Mouse (Mus musculus) activated CD4-positive, CD25-positive, alpha-beta regulatory T cell, adult 9 weeks (primary cell): ENCODE data around the gene Cox6a2. TPM values are rescaled to one million over a fixed set of nuclear protein-coding genes. Genes with fewer than 3 reads are reported as not detected.

Experiments
- polyA plus RNA-seq: library from polyadenylated mRNA; unstranded; fragments of 100-300 nt; shearing (Covaris generic); gene quantifications from one replicate; pipeline ENCODE4 v1.2.1, GENCODE M21; 2017

The Cox6a2 gene
- polyA plus RNA-seq, result not detected

DNA sequence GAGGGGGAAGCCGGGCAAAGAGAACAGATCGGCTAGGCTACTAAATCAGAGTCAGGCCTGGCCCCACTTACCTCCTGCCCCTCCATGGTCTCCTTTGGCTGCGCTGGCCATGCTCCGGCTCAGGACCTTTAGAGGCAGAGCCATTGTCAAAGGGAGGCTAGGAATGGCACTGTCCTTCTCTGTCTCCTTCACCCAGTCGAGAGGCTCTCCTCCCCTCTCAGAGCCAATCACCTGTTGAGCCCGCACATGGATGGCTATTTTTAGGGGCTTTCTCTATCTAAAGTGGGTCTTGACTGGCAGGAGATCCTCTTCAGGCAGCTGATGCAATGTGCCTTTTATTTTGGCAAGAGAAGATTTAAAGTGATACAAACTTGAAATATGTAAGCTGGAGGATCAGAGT is at the start of gene Cox6a2:
Cox6a2 (minus strand) TSS at position 236 of the 400 bp plus-strand sequence.

DNA sequence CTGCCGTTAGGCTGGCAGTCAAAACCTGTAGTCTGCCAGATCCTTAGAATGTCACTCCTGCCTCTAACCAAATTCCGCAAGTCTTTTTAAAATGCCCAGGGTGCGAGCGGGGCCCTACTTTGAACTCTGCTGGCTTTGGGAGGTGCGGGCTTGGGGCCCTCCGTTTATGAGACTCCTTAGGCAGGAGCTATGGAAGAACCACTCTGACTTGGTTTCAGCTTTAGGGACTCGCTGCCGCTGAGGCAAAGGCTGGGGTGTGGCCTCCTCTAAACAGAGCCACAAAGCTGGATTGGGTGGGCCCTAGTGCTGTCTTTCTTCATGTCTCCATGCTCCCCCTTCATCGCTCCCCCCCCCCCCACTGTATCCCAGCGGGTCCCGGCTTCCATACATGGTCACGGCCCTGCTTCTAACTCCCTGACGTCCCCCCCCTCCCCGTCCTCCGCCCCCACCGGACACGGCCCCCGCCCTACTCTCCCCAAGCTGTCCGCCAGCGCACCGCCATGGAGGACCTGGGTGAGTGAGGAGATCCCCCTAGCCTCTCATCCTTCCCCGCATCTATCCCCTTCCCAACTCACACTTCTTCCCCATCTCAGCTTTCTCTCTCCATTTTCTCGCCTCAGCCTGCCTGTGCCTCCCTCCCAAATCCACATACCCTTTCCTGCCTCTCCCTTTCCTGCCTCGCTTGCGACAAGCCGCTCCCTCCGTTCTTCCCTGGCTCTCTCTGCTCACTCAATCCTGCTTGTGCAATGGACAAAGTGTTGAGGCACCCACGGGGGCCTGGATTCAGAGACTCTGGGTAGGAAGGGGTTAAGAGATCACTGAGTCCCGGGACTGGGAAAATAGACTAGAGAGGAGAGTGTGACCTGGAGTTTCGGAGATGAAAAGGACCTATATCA is 40.6 kb upstream of the Cox6a2 start, which contains the start of gene Tgfb1i1:
Tgfb1i1 (plus strand) TSS at position 317 of the 896 bp plus-strand sequence.

DNA sequence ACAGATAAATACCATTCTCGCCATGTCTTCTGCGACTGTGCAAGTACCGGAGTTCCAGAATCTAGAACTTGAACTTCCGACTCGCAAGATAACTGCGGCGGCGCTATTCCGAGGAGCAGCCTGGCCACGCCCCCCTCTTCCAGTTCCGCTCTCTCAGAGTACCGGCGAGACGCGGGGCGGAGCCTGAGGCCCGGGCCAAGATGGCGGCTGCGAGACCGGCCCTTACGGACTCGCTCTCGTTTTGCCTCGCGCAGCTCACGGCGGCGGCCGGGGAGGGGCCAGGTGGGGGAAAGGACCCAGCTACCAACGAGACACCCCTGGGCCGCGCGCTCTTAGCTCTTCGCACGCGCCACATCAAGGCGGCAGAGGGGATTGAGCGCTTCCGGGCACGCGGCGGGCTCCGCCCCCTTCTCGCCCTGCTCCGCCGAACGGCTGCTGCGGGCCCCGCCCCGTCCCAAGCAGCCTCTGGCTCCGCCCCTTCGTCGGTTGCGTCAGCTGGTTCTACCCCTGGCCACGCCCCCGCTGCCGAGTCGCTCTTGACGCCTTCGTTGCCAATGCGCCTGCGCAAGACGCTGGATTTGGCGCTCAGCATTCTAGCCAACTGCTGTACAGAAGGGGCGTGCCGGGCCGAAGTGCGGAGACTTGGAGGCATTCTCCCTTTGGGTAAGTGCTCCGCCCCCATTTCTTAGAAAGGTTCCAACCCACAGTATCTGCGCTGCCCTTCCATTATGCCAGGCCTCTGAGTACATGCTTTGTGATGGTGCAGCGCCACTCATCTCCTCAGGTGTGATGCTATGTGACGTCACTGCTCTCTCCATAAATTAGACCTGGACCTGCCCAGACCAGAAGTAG is 32.0 kb upstream of the Cox6a2 start, which contains the start of gene 9130023H24Rik:
9130023H24Rik (minus strand) TSS at position 105 of the 852 bp plus-strand sequence.

DNA sequence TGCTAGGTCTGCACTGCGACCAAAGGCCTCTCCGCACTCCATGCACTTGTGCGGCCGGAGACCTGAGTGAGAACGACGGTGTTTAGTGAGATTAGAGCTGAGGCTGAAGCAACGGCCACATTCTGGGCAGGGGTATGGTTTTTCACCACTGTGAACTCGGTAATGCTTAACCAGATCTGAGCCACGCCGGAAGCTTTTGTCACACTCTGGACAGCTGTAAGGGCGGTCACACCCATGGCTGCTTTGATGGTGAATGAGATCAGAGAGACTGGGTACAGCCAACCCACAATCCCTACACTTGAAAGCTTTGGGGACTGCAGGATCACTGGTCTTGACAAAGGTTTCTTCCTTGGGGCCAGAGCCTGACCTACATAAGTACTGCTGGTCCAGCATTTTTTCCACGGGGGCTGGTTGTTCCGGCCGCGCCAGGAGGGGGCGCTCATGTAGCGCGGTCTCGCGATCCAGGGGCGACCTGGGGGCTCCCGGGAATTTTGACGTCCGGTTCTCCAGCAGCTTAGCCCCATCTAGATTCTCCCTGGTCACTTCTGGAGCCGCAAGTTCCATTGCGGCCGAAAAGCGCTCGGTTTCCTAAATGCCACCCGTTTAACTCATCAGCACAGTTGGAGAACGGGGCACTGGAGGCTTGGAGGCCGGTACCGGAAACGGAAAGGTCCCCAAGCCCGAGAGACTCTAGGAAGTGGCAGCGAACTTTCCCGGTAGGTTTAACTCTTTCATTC is 30.8 kb upstream of the Cox6a2 start, which contains the start of gene Armc5:
Armc5 (plus strand) TSS at position 487 of the 737 bp plus-strand sequence.

Other genes with a start within 250 kb of the Cox6a2 start
- 135 TPM for gene Fus, start 238.9 kb downstream of the Cox6a2 start, polyA plus RNA-seq
- gene Pycard, start 212.5 kb downstream of the Cox6a2 start, polyA plus RNA-seq, result 339 TPM
- not detected for gene Trim72, start 202.4 kb downstream of the Cox6a2 start, polyA plus RNA-seq
- 1.3 TPM for gene Itgam, start 143.7 kb downstream of the Cox6a2 start, polyA plus RNA-seq
- gene Gm49368, start 143.7 kb downstream of the Cox6a2 start, polyA plus RNA-seq, result not detected
- 0.87 TPM for gene Itgax, start 76.8 kb downstream of the Cox6a2 start, polyA plus RNA-seq
- gene Itgad, start 52.0 kb downstream of the Cox6a2 start, polyA plus RNA-seq, result 2.4 TPM
- gene Armc5, start 31.0 kb upstream of the Cox6a2 start, polyA plus RNA-seq, result 10.2 TPM
- gene 9130023H24Rik, start 31.6 kb upstream of the Cox6a2 start, polyA plus RNA-seq, result 2.4 TPM
- gene Tgfb1i1, start 40.4 kb upstream of the Cox6a2 start, polyA plus RNA-seq, result 0.97 TPM
- gene Slc5a2, start 59.3 kb upstream of the Cox6a2 start, polyA plus RNA-seq, result 0.31 TPM
- gene BC017158, start 91.8 kb upstream of the Cox6a2 start, polyA plus RNA-seq, result 16.7 TPM
- 386 TPM for gene Rgs10, start 212.4 kb upstream of the Cox6a2 start, polyA plus RNA-seq